Mouse (Mus musculus) neural tube, embryonic 13.5 days (tissue): ENCODE measurements around the gene Tcp11. TPM values are rescaled to one million over a fixed set of nuclear protein-coding genes. Genes with fewer than 3 reads are reported as not detected.

Experiments used
- ATAC-seq: fragments of 200-750 bp; cut with Nextera tagmentation; 2 replicates; pipeline ENCODE4 v1.8.0; 2017; ENCODE audit warnings: low read depth, mild to moderate bottlenecking, moderate TSS enrichment, moderate library complexity
- H3K27ac ChIP-seq: fragments of 300-500 bp; sonication (generic); replicated peaks from 2 replicates; pipeline ENCODE4 v1.5.1; 2015; ENCODE audit warnings: moderate library complexity, mild to moderate bottlenecking, inconsistent platforms
- H3K27me3 ChIP-seq: fragments of 300-500 bp; sonication (generic); 2 replicates; pipeline ENCODE4 v1.6.1; 2015; ENCODE audit warnings: mild to moderate bottlenecking, inconsistent platforms
- H3K36me3 ChIP-seq: fragments of 300-500 bp; sonication (generic); 2 replicates; pipeline ENCODE4 v1.6.1; 2015; ENCODE audit warnings: mild to moderate bottlenecking, inconsistent platforms
- H3K4me1 ChIP-seq: fragments of 300-500 bp; sonication (generic); replicated peaks from 2 replicates; pipeline ENCODE4 v1.6.1; 2015; ENCODE audit warnings: inconsistent platforms
- H3K4me2 ChIP-seq: fragments of 300-500 bp; sonication (generic); 2 replicates; pipeline ENCODE4 v1.6.1; 2015; ENCODE audit warnings: inconsistent platforms, mild to moderate bottlenecking, moderate library complexity
- H3K4me3 ChIP-seq: fragments of 300-500 bp; sonication (generic); 2 replicates; pipeline ENCODE4 v1.5.1; 2015; ENCODE audit warnings: mild to moderate bottlenecking, inconsistent platforms
- H3K9ac ChIP-seq: fragments of 300-500 bp; sonication (generic); 2 replicates; pipeline ENCODE4 v1.6.1; 2015; ENCODE audit warnings: moderate library complexity, mild to moderate bottlenecking, inconsistent platforms
- H3K9me3 ChIP-seq: fragments of 300-500 bp; sonication (generic); 2 replicates; pipeline ENCODE4 v1.6.1; 2016; ENCODE audit warnings: inconsistent platforms
- WGBS: fragments of 180-500 bp; shearing (Covaris S2); methylation state at CpG from one replicate; pipeline ENCODE4 v1.1.7; 2015; 5-methylcytosine and 5-hydroxymethylcytosine counted together
- polyA plus RNA-seq: library from polyadenylated mRNA; unstranded; fragments of >200 nt; fragmentation: Nextera tagmentation; extraction: Ambion mirVana; gene quantifications from 2 replicates; pipeline ENCODE4 v1.2.1, GENCODE M21; 2015

Gene Tcp11
- polyA plus RNA-seq, 1 experiment from 2014 or later: 1.5 TPM

DNA sequence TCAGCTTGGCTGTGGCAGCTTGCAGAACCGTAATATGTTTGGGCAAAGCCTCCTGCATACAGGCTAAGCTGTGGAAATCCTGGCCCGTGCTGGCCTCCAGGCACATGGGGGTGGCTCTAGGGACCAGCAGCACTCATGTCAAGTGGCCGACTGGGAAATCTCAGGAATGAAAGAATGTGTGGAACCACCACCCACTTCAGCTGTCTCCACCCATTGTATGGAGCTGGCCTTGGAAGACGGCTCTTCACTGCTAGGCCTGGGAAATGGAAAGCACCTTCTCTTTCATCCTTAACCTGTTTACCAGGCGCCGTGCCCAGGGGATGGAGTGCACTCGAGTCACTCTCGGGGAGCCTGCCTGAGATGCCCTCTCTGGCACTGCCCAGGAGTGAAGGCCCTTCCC is 45.5 kb downstream of the Tcp11 start:
- Histone ChIP-seq H3K9ac (no peak overlapping the region), H3K4me1 (peaks cover 74% of the 10 kb centered on the region), H3K4me2 (no peak overlapping the region), H3K27me3 (no peaks in the 10 kb centered on the region), H3K36me3 (0 out of 2 replicates have a peak, but pooled peaks cover 7% of the 10 kb centered on the region), H3K4me3 (no peak overlapping the region), H3K9me3 (no peaks in the 10 kb centered on the region), H3K27ac (0 out of 2 replicates have a peak overlapping the region, but pooled peaks have one; percentile 9)
- ATAC-seq: no peak
- 78% methylated on average over 8 of the region's 8 CpGs for WGBS

DNA sequence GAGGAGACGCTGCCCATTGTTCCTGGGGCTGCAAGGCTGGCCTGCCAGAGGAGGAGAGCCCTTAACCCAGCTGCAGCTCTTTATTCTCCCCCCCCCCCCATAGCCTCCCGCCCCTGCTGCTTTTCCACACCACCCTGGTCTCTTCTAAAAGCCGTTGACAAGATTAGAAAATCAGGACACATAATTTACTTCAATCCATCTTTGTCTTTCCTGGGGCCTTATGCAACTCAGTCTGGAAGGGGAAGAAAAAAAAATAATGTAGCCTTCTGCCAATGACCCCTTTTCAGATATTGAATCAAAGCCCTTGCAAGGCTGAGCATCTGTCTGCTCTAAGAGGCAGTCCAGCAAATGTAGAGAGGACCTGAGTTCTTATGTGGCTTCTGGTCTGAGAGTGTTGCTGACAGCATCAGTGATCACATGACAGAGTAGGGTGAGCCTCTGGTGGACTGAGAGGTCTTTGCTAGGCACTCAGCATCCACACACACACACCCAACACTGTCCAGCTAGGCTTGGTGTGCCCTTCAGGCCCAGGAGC is 47.3 kb downstream of the Tcp11 start:
- peak overlapping the region; percentile 57 for H3K9ac ChIP-seq
- ATAC-seq: no peak
- peak overlapping the region; percentile 80 for H3K27ac ChIP-seq
- H3K4me2 ChIP-seq: no peak overlapping the region
- H3K4me3 ChIP-seq: no peak overlapping the region
- no peaks in the 10 kb centered on the region for H3K9me3 ChIP-seq
- no peaks in the 10 kb centered on the region for H3K27me3 ChIP-seq
- no peaks in the 10 kb centered on the region for H3K36me3 ChIP-seq
- WGBS: 16% methylated on average over 3 of the region's 3 CpGs
- H3K4me1 ChIP-seq: peaks cover 85% of the 10 kb centered on the region

DNA sequence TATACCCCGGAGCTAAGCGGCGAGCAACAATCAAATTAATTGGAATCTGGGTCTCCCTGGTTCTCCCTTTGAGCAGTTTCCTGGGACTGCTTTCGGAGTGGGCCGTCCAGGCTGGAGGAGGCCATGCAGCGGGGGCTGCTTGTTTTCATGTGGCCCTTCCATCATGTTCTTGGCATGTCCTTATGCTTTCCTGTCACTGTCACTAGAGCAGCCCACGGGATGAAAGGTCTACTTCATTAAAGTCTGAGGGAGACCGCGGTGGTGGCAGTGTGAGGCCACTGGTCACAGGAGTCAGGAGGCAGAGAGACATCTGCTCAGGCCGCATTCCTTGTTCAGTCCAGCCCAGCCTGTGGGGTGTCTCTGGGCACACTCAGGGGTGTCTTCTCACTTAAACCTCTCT is 48.2 kb downstream of the Tcp11 start:
- H3K27ac ChIP-seq: peak overlapping the region; percentile 80
- WGBS: 56% methylated on average over 10 of the region's 10 CpGs
- H3K36me3 ChIP-seq: no peaks in the 10 kb centered on the region
- H3K4me1 ChIP-seq: peaks cover 79% of the 10 kb centered on the region
- H3K4me2 ChIP-seq: no peak overlapping the region
- ATAC-seq: no peak
- H3K9ac ChIP-seq: peak overlapping the region; percentile 57
- no peaks in the 10 kb centered on the region for H3K27me3 ChIP-seq
- H3K9me3 ChIP-seq: no peaks in the 10 kb centered on the region
- no peak overlapping the region for H3K4me3 ChIP-seq

DNA sequence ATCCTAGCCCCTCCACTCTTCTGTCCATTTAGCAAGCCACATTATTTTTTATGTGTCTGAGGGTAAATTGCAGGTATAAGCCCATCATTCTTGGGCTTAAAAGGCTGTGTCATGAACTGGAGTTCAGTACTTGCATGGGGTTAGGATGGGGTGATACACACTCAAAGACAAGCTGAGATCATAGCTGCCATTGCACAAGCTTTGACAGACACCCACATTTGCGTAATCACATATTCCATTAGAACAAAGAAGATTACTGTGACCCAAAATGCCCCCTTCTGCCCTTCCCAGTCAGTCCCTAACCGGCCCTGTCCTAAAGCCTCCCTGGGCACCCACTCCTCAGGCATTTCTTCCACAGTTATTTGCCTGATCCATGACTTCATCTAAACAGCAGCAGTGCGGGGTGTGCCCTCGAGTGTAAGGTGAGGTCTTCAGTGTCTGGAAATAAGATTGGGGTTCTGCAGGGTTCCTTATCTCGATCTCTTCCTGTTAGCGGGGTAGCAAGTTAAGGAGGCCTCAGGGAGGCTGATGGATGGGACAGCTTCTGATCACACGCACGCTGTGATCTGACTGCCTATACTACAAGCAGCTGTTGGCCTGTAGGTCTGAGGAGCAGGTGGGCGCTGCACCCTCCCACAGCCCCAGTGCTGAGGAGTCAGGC is 49.0 kb downstream of the Tcp11 start:
- H3K9ac ChIP-seq: no peak overlapping the region; the same call in 1 of the 2 replicates

DNA sequence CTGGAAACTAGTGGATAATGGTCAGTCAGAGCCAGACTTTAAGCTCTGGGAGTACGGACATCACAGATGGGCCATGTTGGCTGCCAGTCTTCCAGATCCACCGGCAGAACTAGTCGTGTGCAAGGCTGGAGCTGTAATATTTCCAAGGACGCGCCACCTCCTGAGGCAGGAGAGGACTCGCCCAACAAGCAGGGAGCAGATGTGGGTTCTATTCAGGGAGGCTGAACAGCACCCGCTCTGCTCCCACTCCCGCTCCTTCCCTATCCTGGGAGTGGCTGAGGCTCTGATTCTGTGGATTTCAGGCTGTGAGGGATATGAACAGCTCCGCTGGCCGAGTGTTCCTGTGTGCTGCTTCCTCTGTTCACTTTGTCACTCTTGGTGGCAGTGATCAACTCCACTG is 50.0 kb downstream of the Tcp11 start:
- no peak for ATAC-seq
- Histone ChIP-seq H3K4me2 (no peak overlapping the region), H3K36me3 (no peaks in the 10 kb centered on the region), H3K4me3 (no peak overlapping the region), H3K9ac (no peak overlapping the region), H3K9me3 (no peaks in the 10 kb centered on the region), H3K4me1 (peaks cover 80% of the 10 kb centered on the region), H3K27me3 (no peaks in the 10 kb centered on the region), H3K27ac (peak overlapping the region; percentile 52)
- WGBS: 75% methylated on average over 10 of the region's 10 CpGs

More for the DNA sequence above, 49.0 kb downstream of the Tcp11 start:
- Histone ChIP-seq H3K4me1 (peaks cover 79% of the 10 kb centered on the region), H3K36me3 (no peaks in the 10 kb centered on the region), H3K27me3 (no peaks in the 10 kb centered on the region), H3K4me3 (no peak overlapping the region), H3K27ac (peak overlapping the region; percentile 80; the same call in 1 of the 2 replicates), H3K4me2 (no peak overlapping the region), H3K9me3 (no peaks in the 10 kb centered on the region)
- no peak for ATAC-seq
- 62% methylated on average over 9 of the region's 9 CpGs for WGBS

DNA sequence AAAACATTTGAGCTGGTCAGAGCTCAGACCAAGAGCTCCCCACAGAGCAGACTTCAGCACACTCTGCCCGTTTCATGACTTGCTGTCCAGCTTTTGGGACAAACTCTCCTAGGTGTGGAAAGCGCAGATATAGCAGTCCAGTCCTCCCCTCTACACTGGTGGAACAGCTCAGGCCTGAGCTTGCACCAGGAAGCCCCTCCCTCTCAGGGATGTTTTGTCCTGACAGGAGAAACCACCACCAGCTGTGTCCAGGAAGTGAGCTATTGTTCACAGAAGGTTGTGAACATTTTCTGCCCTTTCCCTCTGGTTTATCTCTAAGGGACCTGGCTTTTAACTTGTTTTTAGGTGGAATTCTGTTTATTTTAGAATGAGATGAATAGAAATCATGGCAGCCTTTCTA is 51.1 kb downstream of the Tcp11 start:
- Histone ChIP-seq H3K4me1 (peaks cover 89% of the 10 kb centered on the region), H3K36me3 (no peaks in the 10 kb centered on the region), H3K9ac (no peak overlapping the region), H3K27ac (peak overlapping the region; percentile 52), H3K4me3 (no peak overlapping the region), H3K9me3 (no peaks in the 10 kb centered on the region), H3K4me2 (no peak overlapping the region), H3K27me3 (no peaks in the 10 kb centered on the region)
- WGBS: 76% methylated on average over 2 of the region's 2 CpGs
- ATAC-seq: no peak

DNA sequence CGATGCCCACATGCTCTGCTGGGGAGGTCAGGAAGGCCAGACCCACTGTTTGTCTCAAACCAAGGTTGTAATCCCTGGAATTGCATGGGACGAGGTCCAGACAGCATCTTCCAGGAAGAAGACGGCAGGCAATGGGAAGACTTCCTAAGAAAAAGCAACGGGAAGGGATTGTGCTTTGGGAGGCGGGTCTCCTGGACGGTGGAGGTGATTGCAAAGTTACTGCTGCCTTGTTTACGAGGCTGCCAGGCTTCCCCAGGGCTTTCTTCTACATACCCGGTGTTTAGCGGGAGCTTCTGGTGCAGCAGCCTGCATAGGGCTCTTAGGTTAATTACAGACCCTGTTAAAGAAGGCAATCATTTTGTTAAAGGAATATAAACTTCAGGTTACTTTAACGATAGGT is 52.2 kb downstream of the Tcp11 start:
- H3K4me1 ChIP-seq: peaks cover 91% of the 10 kb centered on the region
- ATAC-seq: no peak
- H3K27ac ChIP-seq: no peak overlapping the region
- no peak overlapping the region for H3K4me3 ChIP-seq
- no peaks in the 10 kb centered on the region for H3K9me3 ChIP-seq
- no peaks in the 10 kb centered on the region for H3K27me3 ChIP-seq
- no peak overlapping the region for H3K4me2 ChIP-seq
- no peaks in the 10 kb centered on the region for H3K36me3 ChIP-seq
- no peak overlapping the region for H3K9ac ChIP-seq
- WGBS: 41% methylated on average over 10 of the region's 10 CpGs

DNA sequence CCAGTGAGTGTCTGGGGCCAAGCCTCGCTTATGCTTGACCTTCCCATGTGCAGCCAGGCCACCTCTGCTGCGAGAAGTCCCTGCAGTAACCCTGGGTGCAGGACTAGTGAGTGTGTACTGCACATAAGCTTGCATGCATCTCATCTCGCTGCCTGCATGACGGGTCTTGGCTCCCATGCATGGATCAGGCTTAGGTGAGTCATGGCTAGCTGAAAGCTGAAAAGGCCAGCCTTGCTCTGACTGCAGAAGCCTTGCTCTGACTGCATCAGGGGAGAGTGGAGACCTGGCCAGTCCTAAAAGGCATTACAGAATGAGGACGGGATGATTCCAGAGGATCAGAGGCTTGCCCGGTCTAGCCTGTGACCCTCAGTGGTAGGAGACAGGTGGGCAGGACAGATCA is 53.2 kb downstream of the Tcp11 start:
- no peaks in the 10 kb centered on the region for H3K9me3 ChIP-seq
- no peak overlapping the region for H3K4me3 ChIP-seq
- ATAC-seq: no peak
- no peaks in the 10 kb centered on the region for H3K27me3 ChIP-seq
- no peak overlapping the region for H3K27ac ChIP-seq
- WGBS: 94% methylated on average over 6 of the region's 6 CpGs
- no peak overlapping the region for H3K4me2 ChIP-seq
- H3K4me1 ChIP-seq: peaks cover 90% of the 10 kb centered on the region
- H3K9ac ChIP-seq: no peak overlapping the region
- H3K36me3 ChIP-seq: no peaks in the 10 kb centered on the region

DNA sequence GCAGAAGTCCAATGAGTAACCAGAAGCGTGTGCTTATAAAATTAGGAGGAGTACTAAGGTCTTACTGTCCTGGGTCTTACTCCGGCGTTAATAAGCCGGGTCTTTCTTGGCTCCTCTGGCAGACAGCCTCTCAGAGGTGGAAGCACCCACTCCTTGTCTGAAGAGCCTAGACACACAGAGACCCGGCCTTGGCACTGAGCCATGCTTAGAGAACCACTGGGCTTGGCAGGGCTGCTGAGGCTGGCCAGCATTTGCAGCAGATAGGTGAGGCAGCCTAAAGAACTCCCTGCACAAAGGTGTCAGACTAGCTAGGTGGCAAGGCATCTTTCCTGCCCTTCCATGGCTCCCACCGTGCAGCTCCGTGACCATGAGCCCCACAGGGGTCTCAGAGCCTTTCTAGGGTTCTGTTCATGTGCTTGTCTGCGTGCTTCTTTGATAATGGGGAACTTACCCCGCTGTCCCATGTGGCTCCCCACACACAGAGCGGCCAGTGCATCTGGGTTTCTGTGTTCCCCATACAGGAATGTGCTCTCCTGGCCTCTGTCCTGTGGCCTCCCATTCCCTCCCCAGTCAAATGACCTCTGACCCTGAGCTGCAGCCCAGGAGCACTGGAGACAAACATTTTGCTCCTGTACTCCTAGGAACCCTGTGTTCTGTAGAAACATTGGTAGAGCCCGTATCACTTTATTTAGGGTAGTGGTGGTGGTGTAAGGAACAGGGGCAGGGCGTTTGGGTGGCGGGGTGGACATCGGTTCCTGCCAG is 54.1 kb downstream of the Tcp11 start:
- WGBS: 77% methylated on average over 14 of the region's 14 CpGs
- H3K9ac ChIP-seq: peak overlapping the region; percentile 32; the same call in 1 of the 2 replicates
- no peaks in the 10 kb centered on the region for H3K9me3 ChIP-seq
- H3K27me3 ChIP-seq: no peaks in the 10 kb centered on the region
- peak; percentile 53 for ATAC-seq
- H3K4me1 ChIP-seq: peaks cover 88% of the 10 kb centered on the region
- H3K36me3 ChIP-seq: no peaks in the 10 kb centered on the region
- peak overlapping the region; percentile 84 for H3K27ac ChIP-seq
- no peak overlapping the region for H3K4me3 ChIP-seq
- H3K4me2 ChIP-seq: no peak overlapping the region

DNA sequence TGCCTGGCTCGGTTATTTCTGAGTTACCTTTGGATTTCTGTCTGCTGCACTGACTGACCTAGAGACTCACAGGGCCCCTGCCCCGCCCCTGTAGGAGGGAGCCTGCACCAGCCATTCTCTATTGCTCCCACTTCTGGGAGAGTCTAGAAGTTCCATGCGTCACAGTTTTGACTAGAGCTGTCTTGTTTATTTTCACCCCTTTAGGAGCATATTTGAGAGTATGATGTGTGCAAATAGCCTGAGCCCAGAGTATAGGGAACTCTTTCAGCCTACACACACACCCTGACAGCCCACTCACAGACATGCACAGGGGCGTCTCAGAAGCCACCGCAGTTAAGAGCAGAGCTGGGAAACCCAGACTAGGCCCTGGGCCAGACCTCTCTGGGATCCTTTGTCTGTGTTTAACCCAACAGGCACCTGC is 54.9 kb downstream of the Tcp11 start:
- Histone ChIP-seq H3K27me3 (no peaks in the 10 kb centered on the region), H3K9me3 (no peaks in the 10 kb centered on the region), H3K4me2 (no peak overlapping the region), H3K36me3 (no peaks in the 10 kb centered on the region), H3K4me1 (peaks cover 81% of the 10 kb centered on the region), H3K9ac (peak overlapping the region; percentile 32), H3K27ac (peak overlapping the region; percentile 84), H3K4me3 (no peak overlapping the region)
- ATAC-seq: 0 out of 2 replicates have a peak, but pooled peaks have one; percentile 51
- WGBS: 64% methylated on average over 5 of the region's 5 CpGs

DNA sequence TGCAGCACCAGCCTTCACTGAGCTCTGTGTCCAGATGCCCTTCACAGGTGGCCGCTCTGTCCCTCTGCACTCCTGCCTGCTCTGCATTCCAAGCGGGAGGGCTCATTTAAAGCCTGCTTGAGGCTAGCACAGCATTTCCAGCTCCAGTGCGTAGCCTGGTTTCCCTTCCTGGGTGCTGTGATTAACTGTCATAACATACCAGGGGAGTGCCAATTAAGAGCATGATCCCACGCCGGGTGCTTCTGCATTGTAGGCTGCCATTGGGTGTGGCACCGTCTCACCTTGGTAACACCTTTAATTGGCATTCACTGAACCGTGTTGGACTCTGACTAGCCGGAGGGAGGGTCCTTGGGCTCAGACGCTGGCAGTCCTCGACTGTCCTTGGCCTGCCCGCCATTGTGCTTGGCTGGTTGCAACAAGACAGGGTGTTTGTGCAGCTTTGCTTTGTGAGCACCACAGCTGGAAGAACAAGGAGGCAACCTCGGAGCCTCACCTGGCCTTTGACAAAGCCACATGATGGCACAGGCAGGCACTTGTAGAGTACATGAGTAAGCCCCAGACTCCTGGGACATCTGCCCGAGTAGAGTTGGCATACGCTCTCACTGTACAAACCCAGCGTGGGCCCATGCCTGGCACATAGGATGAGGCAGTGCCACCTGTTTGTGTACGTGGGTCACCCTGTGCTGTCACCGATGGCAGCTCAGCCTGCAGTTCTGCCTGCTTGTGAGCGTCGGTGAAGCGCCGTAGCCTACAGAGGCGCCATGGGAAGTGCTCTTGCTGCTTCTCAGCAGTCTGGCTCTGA is 57.4 kb downstream of the Tcp11 start:
- 86% methylated on average over 22 of the region's 22 CpGs for WGBS
- Histone ChIP-seq H3K36me3 (no peaks in the 10 kb centered on the region), H3K4me3 (no peak overlapping the region), H3K9ac (no peak overlapping the region), H3K4me2 (no peak overlapping the region), H3K4me1 (peaks cover 78% of the 10 kb centered on the region), H3K27ac (peak overlapping the region; percentile 35), H3K9me3 (no peaks in the 10 kb centered on the region), H3K27me3 (no peaks in the 10 kb centered on the region)
- ATAC-seq: no peak

DNA sequence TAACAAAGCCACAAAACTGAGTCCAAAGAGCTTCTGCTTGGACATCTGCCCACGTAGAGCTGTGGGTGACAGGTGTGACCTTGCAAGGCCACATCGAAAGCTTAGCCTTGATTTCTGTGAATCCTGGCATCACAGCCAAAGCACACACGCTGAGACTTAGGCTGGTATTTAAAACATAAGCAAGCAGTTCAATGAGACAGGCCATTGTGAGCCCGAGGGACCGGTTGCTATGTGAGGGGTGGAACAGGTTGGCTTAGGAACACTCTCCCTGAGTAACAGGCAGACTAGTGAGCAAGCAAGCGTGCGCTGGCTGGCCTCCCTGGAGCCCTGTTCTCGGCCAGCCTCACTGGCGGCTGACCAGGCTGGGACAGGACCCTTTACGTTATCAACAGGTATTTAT is 58.5 kb downstream of the Tcp11 start:
- WGBS: 55% methylated on average over 10 of the region's 10 CpGs

More for the DNA sequence above, 58.5 kb downstream of the Tcp11 start:
- H3K4me3 ChIP-seq: no peak overlapping the region
- no peaks in the 10 kb centered on the region for H3K27me3 ChIP-seq
- H3K9me3 ChIP-seq: no peaks in the 10 kb centered on the region
- no peaks in the 10 kb centered on the region for H3K36me3 ChIP-seq
- H3K4me1 ChIP-seq: peaks cover 82% of the 10 kb centered on the region
- peak overlapping the region; percentile 35; the same call in 1 of the 2 replicates for H3K27ac ChIP-seq
- no peak for ATAC-seq
- no peak overlapping the region for H3K4me2 ChIP-seq
- H3K9ac ChIP-seq: no peak overlapping the region
